Mouse (Mus musculus) midbrain, embryonic 14.5 days (tissue): ENCODE data around the gene Eid2b. TPM values are rescaled to one million over a fixed set of nuclear protein-coding genes. Genes with fewer than 3 reads are reported as not detected.

Experiments used
- ATAC-seq: fragments of 200-750 bp; cut with Nextera tagmentation; 2 replicates; pipeline ENCODE4 v1.8.0; 2017; ENCODE audit warnings: moderate number of reproducible peaks, moderate library complexity; ENCODE audit not compliant: low FRiP score, low TSS enrichment
- DNase-seq: peaks from one replicate; pipeline ENCODE4 v3.0.0-alpha.2; 2015
- H3K27ac ChIP-seq: fragments of 300-500 bp; sonication (generic); replicated peaks from 2 replicates; pipeline ENCODE4 v1.5.1; 2014; ENCODE audit warnings: mild to moderate bottlenecking, low read depth, low read length, moderate library complexity
- H3K27me3 ChIP-seq: fragments of 300-500 bp; sonication (generic); 2 replicates; pipeline ENCODE4 v1.6.1; 2014; ENCODE audit warnings: low read length, control low read depth, mixed read lengths; ENCODE audit not compliant: control insufficient read depth, insufficient read depth
- H3K36me3 ChIP-seq: fragments of 300-500 bp; sonication (generic); 2 replicates; pipeline ENCODE4 v1.6.1; 2014; ENCODE audit warnings: low read length, control low read depth; ENCODE audit not compliant: control insufficient read depth, insufficient read depth
- H3K4me1 ChIP-seq: fragments of 300-500 bp; sonication (generic); 2 replicates; pipeline ENCODE4 v1.6.1; 2014; ENCODE audit warnings: mild to moderate bottlenecking, antibody characterized with exemption, low read length, control low read depth; ENCODE audit not compliant: control insufficient read depth, insufficient read depth
- H3K4me2 ChIP-seq: fragments of 300-500 bp; sonication (generic); 2 replicates; pipeline ENCODE4 v1.6.1; 2014; ENCODE audit warnings: mild to moderate bottlenecking, low read length, moderate library complexity
- H3K4me3 ChIP-seq: fragments of 300-500 bp; sonication (generic); replicated peaks from 2 replicates; pipeline ENCODE4 v1.5.1; 2014; ENCODE audit warnings: low read depth, low read length
- H3K9ac ChIP-seq: fragments of 300-500 bp; sonication (generic); replicated peaks from 2 replicates; pipeline ENCODE4 v1.6.1; 2014; ENCODE audit warnings: mild to moderate bottlenecking, low read length, moderate library complexity
- H3K9me3 ChIP-seq: fragments of 300-500 bp; sonication (generic); 2 replicates; pipeline ENCODE4 v1.6.1; 2016; ENCODE audit warnings: low read length, control low read depth, mixed read lengths; ENCODE audit not compliant: control insufficient read depth
- WGBS: fragments of 180-500 bp; shearing (Covaris S2); extraction: QIAGEN DNeasy Blood & Tissue Kit; methylation state at CpG from one replicate; pipeline ENCODE4 v1.1.7; 2014; 5-methylcytosine and 5-hydroxymethylcytosine counted together
- polyA plus RNA-seq: library from polyadenylated mRNA; unstranded; fragments of >200 nt; fragmentation: Nextera tagmentation; extraction: Ambion mirVana; gene quantifications from 2 replicates; pipeline ENCODE4 v1.2.1, GENCODE M21; 2014

Eid2b gene
- polyA plus RNA-seq, 1 experiment from 2014 or later: 40.2 TPM

GRCm38 (mm10) chr7:28267129-28268041 is 10.2 kb upstream of the Eid2b start, which contains the start of gene Eid2:
Gene Eid2 (plus strand): TSS chr7:28267881.
- peak within 1 kb of the TSS; percentile 97 for H3K9ac ChIP-seq
- H3K27me3 ChIP-seq: no peaks in the 10 kb centered on the region
- 7% methylated on average over 57 of the region's 57 CpGs for WGBS
- peak; percentile 93 for ATAC-seq
- peak within 1 kb of the TSS; percentile 82 for H3K4me3 ChIP-seq
- peaks cover 2% of the 10 kb centered on the region for H3K36me3 ChIP-seq
- H3K27ac ChIP-seq: peak within 1 kb of the TSS; percentile 93
- H3K9me3 ChIP-seq: no peaks in the 10 kb centered on the region
- peak within 1 kb of the TSS; percentile 92 for H3K4me2 ChIP-seq
- DNase-seq: peak; percentile 98
- H3K4me1 ChIP-seq: peaks cover 9% of the 10 kb centered on the region; the same call in 1 of the 2 replicates

- Histone ChIP-seq H3K27me3 (no peaks in the 10 kb centered on the region), H3K4me3 (peak overlapping the region; percentile 82), H3K4me2 (peak overlapping the region; percentile 92), H3K9ac (peak overlapping the region; percentile 97), H3K9me3 (no peaks in the 10 kb centered on the region), H3K27ac (peak overlapping the region; percentile 93), H3K4me1 (peaks cover 9% of the 10 kb centered on the region; the same call in 1 of the 2 replicates), H3K36me3 (peaks cover 9% of the 10 kb centered on the region)
- DNase-seq: peak; percentile 71
- peak; percentile 77 for ATAC-seq
- under 1% methylated on average over 53 of the region's 62 CpGs for WGBS
Measured at GRCm38 (mm10) chr7:28268042-28268531, 9.5 kb upstream of the Eid2b start.

GRCm38 (mm10) chr7:28268576-28268975 is 9.0 kb upstream of the Eid2b start:
- 28% methylated on average over 16 of the region's 16 CpGs for WGBS
- peaks cover 9% of the 10 kb centered on the region; the same call in 1 of the 2 replicates for H3K4me1 ChIP-seq
- peak overlapping the region; percentile 92 for H3K4me2 ChIP-seq
- no peaks in the 10 kb centered on the region for H3K27me3 ChIP-seq
- ATAC-seq: no peak
- peaks cover 12% of the 10 kb centered on the region for H3K36me3 ChIP-seq
- DNase-seq: no peak
- peak overlapping the region; percentile 97 for H3K9ac ChIP-seq
- peak overlapping the region; percentile 82 for H3K4me3 ChIP-seq
- no peaks in the 10 kb centered on the region for H3K9me3 ChIP-seq
- H3K27ac ChIP-seq: peak overlapping the region; percentile 93

- peak overlapping the region; percentile 92 for H3K4me2 ChIP-seq
- H3K9ac ChIP-seq: no peak overlapping the region
- DNase-seq (no peak), ATAC-seq (no peak)
- H3K27ac ChIP-seq: no peak overlapping the region
- WGBS: 96% methylated on average over 12 of the region's 12 CpGs
- H3K9me3 ChIP-seq: no peaks in the 10 kb centered on the region
- peaks cover 12% of the 10 kb centered on the region for H3K36me3 ChIP-seq
- H3K4me3 ChIP-seq: no peak overlapping the region
- H3K27me3 ChIP-seq: no peaks in the 10 kb centered on the region
- H3K4me1 ChIP-seq: peaks cover 9% of the 10 kb centered on the region; the same call in 1 of the 2 replicates
Measured at GRCm38 (mm10) chr7:28269355-28269754, 8.2 kb upstream of the Eid2b start.

- no peak for DNase-seq
- no peak overlapping the region for H3K9ac ChIP-seq
- H3K27ac ChIP-seq: no peak overlapping the region
- 69% methylated on average over 3 of the region's 3 CpGs for WGBS
- no peak overlapping the region for H3K4me2 ChIP-seq
- no peak for ATAC-seq
- no peaks in the 10 kb centered on the region for H3K9me3 ChIP-seq
- H3K36me3 ChIP-seq: peaks cover 14% of the 10 kb centered on the region
- peaks cover 9% of the 10 kb centered on the region; the same call in 1 of the 2 replicates for H3K4me1 ChIP-seq
- no peaks in the 10 kb centered on the region for H3K27me3 ChIP-seq
- no peak overlapping the region for H3K4me3 ChIP-seq
Measured at GRCm38 (mm10) chr7:28271761-28272160, 5.8 kb upstream of the Eid2b start.

- DNase-seq (no peak), ATAC-seq (no peak)
- H3K27me3 ChIP-seq: no peaks in the 10 kb centered on the region
- peaks cover 19% of the 10 kb centered on the region for H3K4me1 ChIP-seq
- H3K27ac ChIP-seq: no peak overlapping the region
- no peaks in the 10 kb centered on the region for H3K9me3 ChIP-seq
- WGBS: 57% methylated on average over 8 of the region's 8 CpGs
- peaks cover 14% of the 10 kb centered on the region for H3K36me3 ChIP-seq
- H3K4me3 ChIP-seq: no peak overlapping the region
- H3K9ac ChIP-seq: no peak overlapping the region
- no peak overlapping the region for H3K4me2 ChIP-seq
Measured at GRCm38 (mm10) chr7:28277237-28277614, 313 bp upstream of the Eid2b start.

- Histone ChIP-seq H3K4me3 (peak overlapping the region; percentile 62), H3K4me2 (peak overlapping the region; percentile 76), H3K9ac (peak overlapping the region; percentile 95), H3K36me3 (0 out of 2 replicates have a peak, but pooled peaks cover 3% of the 10 kb centered on the region), H3K27me3 (no peaks in the 10 kb centered on the region), H3K9me3 (no peaks in the 10 kb centered on the region), H3K4me1 (peaks cover 19% of the 10 kb centered on the region), H3K27ac (peak overlapping the region; percentile 90)
- WGBS: 85% methylated on average over 7 of the region's 7 CpGs
- ATAC-seq (no peak), DNase-seq (no peak)
Measured at GRCm38 (mm10) chr7:28278279-28278652, 727 bp downstream of the Eid2b start.

- H3K4me1 ChIP-seq: peaks cover 19% of the 10 kb centered on the region
- no peak overlapping the region for H3K4me3 ChIP-seq
- H3K27me3 ChIP-seq: no peaks in the 10 kb centered on the region
- 74% methylated on average over 7 of the region's 7 CpGs for WGBS
- no peak overlapping the region for H3K4me2 ChIP-seq
- ATAC-seq (no peak), DNase-seq (no peak)
- no peaks in the 10 kb centered on the region for H3K9me3 ChIP-seq
- H3K27ac ChIP-seq: no peak overlapping the region
- no peaks in the 10 kb centered on the region for H3K36me3 ChIP-seq
- H3K9ac ChIP-seq: no peak overlapping the region
Measured at GRCm38 (mm10) chr7:28280630-28281029, 3.1 kb downstream of the Eid2b start.
